Mouse (Mus musculus): ENCODE measurements at regions not wholly inside any gene's neighbourhood (a gene's known extent, or its start where the extent isn't known, plus 50 kb on each side); places are given as distances from the start of the nearest gene placed in this dataset.
A peak's percentile ranks its signal among the peaks of the same experiment; 100 is the strongest.

DNA sequence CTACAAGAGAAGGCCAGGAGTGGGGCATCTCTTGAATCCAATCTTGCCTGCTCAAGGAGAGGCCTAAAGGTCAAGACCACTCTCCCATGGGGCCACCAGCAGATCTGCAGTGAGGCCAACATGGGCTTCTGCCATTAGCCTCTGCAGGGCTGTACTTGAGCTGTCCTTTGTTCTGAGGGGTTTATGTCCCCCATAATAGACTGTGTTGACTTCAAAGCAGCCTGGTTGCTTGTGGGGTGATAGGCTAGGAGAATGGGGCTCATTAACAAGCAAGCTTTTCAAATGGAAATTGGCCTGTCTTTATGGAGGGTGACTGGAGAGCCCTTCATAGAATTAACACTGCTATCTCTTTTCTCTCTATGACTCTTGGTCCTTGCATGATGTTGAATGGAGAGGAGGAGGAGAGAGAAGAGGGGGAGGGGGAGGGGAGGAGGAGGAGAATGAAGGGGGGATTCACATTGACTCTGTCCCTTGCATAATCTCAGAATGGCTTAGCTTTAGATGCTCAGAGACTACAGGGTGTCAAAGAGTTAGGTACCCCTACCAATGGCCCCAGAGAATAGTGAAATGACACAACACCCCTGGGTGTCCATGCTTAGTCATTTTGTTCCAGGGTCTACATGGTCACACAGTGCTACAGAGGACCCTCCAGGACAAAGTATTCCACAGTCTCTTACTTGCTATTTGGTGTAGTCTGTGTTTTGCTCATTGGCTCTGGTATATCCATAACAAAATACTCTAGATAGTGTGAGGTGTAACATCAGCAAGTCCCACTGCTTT, 352.3 kb upstream of the Mgmt start:
- no peak for DNase-seq

DNA sequence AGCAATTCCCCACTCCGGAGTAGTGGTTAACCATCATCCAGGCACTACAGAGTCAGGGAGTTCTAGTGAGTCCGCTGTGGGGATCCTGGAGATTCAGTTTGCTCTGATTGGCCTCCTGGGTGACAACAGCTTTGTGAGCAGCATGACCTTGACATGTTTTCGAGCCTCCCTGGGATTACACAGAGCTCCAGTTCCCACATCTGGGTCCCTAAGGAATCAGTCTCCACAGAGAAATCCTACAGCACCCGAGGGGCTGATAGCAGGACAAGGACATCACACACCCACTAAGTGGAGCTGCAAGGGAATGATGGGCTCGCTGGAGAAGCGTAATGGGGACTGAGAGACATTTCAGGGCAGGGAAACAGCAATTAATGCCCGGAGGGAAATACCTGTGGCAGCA, 351.5 kb upstream of the Mgmt start:
- DNase-seq, result peak in 1 of 2 experiments; percentile 33

DNA sequence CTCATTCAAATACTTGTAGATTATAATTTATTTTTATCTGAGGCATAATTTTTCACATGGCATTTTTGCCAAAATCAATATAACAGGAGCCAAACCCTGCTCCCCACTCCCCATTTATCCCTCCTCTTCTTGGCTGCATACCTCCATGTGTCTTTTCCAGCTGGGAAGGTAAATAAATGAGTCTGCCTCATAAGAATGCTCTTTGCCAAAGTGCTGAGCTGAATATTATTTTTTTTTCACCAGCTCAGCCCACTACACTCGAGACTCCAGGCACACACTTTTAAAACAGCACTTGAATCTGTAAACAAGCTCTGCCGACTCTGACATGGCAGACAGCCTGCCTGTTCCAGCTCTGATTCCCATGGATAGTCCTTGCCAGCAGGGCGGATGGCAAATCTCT, 346.6 kb upstream of the Mgmt start:
- no peak for DNase-seq

DNA sequence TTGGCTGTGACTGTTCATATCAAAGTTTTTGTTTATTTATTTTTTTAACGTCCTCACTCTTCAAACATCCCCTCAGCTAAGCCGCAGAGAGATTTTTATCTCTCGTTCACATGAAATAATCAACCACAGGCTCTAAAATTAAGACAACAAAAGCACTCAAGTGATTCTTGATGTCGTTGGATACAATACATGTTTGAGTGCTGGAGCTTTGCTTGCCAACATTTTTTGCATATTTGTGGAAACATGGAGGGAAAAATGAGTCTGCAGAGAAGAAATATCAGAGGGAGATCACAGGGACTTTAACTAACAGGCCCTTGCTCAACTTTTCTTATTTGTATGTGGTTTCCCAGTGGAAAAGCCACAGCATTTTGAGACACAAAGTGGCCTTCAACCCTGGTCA, 338.0 kb upstream of the Mgmt start:
- peak in 1 of 2 experiments; percentile 11 for DNase-seq

DNA sequence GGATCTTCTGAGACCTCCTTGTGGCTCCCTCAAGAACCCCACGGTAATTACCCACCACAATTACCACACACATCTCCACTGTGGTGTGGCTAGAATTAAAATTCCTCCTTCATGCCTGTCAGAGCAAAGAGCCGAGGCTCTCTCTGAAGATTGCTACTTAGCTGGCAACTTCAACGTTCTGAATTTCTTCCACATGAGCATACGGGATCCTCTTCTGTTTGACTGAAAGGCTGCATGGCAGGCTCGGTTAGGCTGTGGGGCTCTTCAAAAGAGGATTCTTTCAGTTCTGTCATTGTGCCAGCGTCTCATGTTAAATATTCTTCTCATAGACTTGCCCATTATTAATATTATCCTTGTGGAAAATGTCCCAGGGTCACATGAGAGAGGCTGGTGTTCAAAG, 334.9 kb upstream of the Mgmt start:
- DNase-seq, result no peak

DNA sequence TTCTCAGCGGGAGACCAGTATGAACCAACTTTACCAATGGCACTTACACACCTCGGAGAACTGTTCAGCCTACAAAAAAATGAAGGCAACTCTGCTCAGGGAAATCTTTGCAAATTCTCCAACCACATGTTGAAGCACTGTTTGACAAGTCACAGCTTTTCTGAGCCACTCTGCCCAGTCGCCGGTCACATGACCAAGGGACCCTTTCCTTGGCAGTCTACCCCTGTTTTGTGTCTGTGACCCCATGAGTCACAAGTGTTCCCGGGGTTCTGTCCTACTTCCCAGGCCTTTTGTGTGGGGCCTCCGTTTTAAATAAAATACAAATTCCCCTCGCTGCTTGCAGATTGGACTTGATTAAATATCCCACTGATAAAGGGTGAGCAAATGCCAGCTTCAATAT, 323.5 kb upstream of the Mgmt start:
- DNase-seq, result peak; percentile 33 to 46

DNA sequence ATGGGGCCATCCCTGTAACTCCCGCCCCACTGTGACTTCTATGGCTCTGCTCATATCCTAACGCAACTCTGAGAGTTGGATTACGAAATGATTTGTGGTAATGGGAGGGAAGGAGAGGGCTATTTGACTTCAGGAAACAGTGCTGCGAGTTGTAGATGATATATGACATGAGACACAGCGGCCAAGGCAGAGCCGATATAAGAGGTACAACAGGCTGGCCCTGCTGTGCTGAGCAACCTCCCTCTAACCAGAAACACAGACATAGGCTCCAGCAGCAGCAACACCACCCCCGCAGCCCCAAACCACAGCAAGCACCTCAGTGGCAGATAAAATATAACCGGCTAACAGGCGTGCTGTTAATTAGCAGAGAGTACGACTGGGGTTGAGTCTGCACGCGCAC, 312.5 kb upstream of the Mgmt start:
- DNase-seq, result no peak

DNA sequence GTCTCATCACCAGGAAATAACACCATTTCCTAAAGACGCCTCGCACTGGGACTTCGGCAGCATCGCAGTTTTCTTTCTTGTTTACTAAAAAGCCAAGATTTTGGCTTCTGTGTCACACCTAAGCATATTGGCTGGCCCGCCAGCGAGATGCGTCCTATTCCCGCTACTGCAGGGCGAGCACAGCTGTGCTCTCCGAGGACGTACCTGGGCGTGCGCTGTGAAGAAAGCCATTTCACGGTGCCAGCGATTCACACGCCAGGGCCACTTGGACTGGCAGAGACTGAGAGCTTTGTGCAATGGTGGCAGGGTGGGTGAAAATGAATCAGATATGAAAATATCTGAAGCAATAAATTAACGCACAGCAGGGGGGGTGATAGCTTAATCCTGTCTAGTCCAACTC, 310.1 kb upstream of the Mgmt start:
- no peak for DNase-seq

DNA sequence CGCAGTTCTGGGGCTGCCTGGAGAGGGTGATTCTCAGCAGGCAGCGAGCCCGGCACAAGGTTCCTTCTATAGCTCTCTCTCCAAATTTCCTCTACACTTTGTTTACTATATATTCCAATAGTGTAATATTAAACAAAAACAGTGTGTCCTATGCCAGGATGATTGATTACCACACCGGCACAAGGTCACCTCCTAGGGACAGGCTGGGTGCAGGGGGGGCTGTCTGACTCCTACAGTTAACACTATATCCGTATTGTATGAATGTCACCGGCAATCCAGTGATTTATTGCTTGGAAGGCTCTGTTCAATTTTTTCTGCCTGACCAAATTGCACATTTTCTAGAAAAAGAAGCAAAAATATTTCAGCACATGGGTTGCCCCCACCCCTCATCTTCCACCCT, 305.9 kb upstream of the Mgmt start:
- DNase-seq, result no peak

DNA sequence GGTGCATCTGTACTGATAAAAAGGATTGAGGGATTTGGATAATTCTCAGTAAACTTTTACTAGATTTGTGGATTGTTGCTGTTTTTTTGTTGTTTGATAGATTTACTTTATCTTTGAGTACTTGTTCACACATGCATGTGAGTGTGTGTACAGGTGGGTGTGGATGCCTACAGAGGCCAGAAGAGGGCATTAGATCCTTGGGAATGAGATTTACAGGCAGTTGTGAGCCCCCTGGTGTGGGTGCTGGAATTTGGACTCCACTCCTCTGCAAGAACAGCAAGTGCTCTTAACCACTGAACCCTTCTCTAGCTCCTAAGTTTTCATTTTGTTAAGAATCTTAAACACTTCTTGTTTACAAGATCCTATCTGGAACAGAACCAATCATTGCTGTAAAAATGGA, 303.5 kb upstream of the Mgmt start:
- no peak for DNase-seq

DNA sequence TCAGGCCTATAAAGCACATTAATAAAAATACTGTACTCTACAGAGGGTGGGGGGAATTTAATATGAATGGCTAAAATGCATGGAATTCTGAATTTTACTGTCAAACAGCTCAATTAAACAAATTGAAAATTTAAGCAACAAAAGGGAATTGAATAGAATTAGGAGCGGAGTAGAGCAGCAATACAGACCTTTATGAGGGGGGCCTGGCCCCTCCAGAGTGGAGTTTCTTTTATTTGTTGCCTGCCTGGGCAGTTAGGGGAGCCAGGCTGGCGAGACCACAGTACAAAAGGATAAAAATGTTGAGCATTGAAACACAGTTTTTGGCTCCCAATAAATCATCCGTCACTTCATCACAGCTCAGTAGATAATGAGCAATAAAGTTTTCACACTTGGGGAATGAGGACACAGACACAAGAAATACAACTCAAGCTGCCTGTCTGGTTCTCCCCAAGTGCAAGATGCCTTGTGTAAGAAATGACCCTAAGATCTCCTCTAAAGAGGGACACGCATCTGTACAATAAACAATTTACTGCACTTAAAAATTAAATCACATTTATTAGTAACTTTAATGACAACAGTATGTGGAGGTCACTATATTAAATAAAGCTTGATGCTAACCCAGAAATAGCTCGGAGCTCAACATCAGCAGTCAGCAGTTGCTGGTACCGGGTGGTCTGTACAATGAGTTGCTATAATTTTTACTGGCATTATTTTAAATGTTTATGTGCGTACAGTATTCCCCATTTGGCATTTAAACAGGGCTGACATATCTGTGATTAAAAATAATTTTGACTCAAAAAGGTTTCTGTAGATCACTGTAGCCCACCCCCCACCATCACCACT, 286.9 kb upstream of the Mgmt start:
- no peak for DNase-seq

DNA sequence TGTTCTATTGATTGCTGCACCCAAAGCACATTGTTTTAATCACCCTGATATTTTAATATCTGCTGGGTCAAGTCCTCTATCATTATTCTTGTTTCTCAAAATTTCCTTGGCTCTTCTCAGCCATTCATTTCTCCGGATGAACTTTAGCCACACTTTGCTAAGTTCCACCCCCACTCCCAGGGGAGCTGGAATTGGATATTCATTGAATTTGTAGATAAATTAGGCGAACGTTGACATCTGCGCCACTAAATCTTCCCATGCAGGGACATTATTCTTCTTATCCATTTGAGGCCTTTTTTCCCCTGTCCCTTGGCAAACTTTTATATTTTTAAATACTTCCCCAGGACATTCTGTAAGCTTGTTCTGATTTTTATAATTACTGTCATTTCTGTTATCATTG, 280.9 kb upstream of the Mgmt start:
- DNase-seq, result peak; percentile 72 to 84

DNA sequence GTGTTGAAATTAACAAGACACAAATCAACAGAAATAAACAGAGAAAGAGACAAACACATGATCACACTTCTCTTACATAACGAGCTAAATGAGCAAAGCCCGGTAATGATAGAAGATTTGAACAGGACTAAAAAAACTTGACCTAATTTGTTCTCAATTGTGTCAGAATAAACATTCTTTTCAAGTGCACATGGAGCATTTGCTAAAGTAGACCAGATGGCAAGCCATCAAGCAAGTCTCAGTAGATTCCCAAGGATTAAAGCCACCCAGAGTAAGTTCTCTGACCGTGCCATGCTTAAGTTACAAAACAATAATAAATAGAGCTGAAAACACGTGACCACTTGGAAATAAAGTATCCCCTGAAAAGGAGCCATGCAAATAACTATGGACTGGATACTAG, 269.9 kb upstream of the Mgmt start:
- no peak for DNase-seq

DNA sequence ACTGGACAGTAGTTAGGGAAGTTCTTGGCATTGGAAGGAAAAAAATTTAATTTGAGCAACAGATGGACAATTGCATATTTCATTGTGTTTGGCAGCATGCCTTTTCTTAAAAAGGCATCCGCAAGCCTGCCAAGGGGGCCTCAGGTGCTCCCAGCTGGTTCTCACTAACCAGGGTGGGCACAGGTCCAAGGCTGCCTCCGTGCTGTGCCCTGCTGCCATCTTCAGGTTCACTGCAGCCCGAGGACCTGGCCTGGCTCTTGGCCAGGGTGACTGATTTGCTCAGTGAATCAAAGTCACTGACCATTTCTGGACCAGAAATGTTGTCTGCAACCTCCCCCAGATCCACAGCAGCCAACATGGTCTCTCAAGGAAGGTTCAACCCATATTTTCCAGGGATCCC, 263.3 kb upstream of the Mgmt start:
- DNase-seq, result peak; percentile 9 to 23

DNA sequence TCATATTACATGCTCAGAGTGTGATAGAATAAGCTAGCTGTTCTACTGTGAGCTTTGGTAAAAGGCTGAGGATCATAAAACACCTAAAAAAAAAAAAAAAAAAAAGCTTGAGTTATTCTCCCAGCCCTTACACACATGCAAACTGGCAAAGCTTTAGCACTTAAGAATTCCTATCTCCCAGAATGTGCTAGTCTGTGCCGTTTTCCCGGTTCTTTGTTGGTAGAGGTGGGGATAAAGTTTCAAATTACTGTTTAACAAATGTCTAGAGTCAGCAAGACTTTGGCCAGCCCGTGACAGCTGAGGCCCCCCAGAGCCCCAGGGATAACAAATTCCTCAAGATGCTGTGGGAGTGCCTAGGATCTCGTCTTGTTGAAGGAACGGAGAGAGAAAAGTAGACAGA, 254.3 kb upstream of the Mgmt start:
- DNase-seq, result no peak

DNA sequence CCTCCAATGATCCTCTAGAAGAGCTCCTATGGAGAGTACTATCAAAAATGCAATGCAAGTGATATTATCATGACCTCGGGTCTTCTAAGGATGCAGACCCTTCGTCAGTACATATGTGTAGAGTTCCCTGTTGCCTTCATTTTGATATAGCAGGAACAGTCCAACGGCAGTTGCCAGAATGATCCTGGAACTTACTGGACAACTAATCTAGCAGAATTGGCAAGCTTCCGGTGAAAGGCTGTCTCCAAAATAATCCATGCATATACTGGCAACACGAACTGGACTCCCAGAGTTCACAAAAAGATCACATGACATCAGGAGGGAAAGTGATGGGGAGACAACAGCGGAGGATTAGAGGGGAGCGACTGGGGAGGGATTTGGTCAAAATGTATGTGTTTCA, 253.6 kb upstream of the Mgmt start:
- peak in 1 of 2 experiments; percentile 6 for DNase-seq

DNA sequence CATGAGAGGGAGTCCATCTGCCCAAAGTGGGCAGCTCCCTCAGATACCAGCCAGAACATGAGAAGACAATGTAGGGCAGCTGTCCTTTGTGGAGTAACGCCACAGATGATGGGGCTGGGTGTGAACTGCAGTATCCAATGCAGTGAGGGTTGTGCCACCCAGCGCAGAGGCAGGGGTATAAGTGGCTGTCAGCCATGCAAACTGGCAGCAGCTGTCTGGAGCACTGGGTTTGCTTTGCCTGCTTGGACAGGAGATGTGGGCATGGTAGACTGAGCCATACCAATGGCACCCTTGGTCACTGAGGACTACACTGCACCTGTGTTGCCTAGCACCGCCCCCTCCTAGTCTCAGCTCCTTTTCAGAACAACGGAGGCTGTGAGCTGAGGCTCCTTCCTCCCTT, 244.6 kb upstream of the Mgmt start:
- DNase-seq, result no peak

DNA sequence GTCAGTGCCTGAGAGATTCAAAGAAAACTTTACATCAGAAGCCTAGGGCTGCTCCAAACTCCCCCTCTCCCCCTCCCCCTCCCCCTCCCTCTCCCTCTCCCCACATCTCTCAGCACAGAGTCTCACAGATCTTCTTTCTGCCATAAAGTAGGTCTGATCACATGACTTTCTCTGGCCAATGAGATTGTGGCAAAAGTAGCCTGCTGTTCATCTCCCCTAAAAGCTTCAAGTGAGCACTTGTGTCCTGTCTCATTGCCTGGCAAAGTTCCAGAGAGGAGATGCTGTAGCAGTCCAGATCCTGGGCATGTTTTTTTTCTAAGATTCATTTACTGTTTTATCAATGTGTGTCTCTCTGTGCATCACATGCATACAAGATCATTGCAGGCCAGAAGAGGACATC, 234.5 kb upstream of the Mgmt start:
- no peak for DNase-seq

DNA sequence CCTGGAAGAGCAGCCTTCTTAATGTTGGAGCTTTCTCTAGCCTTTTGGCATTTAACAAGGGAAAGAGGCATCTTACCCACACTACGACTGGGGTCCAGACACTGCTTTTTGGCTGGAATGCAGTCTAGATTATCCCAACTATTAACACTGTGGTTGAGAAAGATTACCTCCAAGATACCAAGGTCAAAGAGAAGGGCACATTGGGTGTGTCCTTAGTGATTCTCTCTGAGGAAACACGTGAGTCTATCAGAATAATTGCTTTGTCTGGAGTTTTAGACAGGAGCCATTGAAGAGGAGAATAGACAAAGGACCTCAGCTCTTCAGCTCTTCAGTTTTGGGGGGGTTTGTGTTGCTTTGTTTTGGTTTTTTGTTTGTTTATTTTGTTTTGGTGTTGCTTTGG, 234.0 kb upstream of the Mgmt start:
- DNase-seq, result no peak

DNA sequence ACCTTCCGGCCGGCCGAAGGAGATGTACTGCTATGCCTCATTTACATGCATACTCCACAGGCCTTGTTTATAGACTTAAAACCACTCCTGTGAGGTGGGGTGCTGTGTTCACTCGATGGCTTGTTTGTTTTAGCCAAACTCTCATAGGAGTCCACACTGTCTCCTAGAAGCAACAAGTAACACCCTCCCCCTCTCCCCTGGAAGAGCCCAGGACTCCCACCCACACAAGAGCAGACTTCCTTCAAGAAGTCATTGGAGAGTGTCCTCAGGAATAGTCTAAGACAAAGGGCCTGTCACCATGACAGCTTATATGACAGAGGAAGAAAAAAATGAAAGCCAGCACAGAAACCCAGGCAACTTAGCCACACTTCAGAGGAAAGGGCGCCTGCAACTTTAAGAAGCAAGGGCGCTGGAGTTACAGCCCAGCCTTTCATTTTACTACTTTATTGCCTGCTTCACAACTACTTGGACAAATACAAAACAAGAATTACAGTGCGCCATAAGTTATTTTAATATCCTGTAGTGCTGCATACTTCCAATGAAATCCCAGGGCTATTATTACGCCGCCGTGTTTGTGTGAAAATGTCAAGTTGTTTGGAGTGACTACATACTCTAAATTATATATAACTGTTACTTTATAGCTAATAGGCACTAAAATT, 229.9 kb upstream of the Mgmt start:
- DNase-seq, result no peak

DNA sequence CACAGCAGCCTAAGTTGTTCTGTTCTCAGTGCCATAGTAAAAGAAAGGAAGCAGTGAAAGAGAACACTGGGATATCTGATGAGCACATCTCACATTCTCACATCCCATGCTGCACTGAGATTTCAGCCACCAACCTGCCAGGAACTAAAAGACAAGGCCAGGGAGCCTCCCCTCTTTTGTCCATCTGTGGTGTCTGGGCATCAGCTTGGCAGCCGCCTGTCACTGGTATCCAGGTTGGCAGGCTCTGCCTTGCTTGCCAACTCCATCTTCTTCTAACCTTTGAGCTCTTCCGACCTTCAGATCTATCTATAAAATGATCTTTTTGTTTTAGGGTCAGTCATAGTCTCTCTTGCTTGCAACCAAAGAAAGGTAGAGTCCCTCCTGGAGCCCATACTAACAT, 228.5 kb upstream of the Mgmt start:
- DNase-seq, result no peak

DNA sequence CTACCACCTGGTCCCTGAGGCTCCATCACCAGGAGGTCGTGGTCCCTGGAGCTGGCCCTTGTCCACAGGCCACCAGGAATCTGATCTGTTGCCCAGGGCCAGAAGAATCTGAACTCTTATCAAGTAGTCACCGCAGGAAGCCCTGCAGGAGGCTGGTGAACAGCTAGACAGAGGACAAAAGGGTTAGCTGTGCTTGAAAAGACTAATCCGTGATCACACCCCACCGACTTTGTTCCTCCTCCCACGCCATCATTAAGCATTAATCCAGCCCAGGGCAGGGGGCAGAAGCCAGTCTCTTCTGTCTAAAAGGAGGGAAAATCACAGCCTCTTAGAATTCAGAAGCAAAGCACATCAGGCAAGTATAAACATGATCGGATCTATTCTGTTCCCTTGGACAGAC, 227.7 kb upstream of the Mgmt start:
- DNase-seq, result no peak

DNA sequence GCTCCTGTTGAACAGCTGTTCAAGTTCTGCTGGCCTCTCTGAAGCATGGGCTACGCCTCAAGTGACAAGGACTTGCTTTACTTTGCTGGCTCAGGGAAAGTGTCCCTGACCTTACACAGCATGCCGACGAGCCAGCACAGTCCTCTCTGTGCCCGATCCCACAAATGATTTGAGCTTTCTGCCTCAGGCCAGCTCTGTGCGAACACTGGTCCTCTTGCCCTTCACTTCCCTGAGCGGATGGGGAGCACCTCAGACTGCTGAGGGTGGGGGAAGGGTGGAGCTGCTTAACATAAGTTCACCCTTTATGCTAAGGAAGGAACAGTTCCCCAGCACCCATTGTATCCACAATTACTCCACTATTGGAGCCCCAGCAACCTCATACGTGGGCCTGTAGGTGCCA, 223.7 kb upstream of the Mgmt start:
- DNase-seq, result no peak

All from heart, adult 18-20 months (tissue).